Mouse (Mus musculus) midbrain, embryonic 11.5 days (tissue): ENCODE measurements around the gene Bcas3. TPM values are rescaled to one million over a fixed set of nuclear protein-coding genes. Genes with fewer than 3 reads are reported as not detected.

Experiments used
- ATAC-seq: fragments of 200-750 bp; cut with Nextera tagmentation; 2 replicates; pipeline ENCODE4 v1.8.0; 2017; ENCODE audit warnings: moderate TSS enrichment, moderate library complexity; ENCODE audit not compliant: low FRiP score
- DNase-seq: peaks from one replicate; pipeline ENCODE4 v3.0.0; 2015; ENCODE audit warnings: low spot score; ENCODE audit errors: missing footprints
- H3K27ac ChIP-seq: fragments of 300-500 bp; sonication (generic); 2 replicates; pipeline ENCODE4 v1.5.1; 2014; ENCODE audit warnings: low read depth, low read length
- H3K27me3 ChIP-seq: fragments of 300-500 bp; sonication (generic); 2 replicates; pipeline ENCODE4 v1.6.1; 2014; ENCODE audit warnings: mild to moderate bottlenecking, low read length, moderate library complexity, mixed read lengths; ENCODE audit not compliant: control insufficient read depth, insufficient read depth
- H3K36me3 ChIP-seq: fragments of 300-500 bp; sonication (generic); 2 replicates; pipeline ENCODE4 v1.6.1; 2014; ENCODE audit warnings: mild to moderate bottlenecking, low read length, moderate library complexity, mixed read lengths; ENCODE audit not compliant: control insufficient read depth, insufficient read depth
- H3K4me1 ChIP-seq: fragments of 300-500 bp; sonication (generic); 2 replicates; pipeline ENCODE4 v1.6.1; 2014; ENCODE audit warnings: low read length; ENCODE audit not compliant: control insufficient read depth, insufficient read depth
- H3K4me2 ChIP-seq: fragments of 300-500 bp; sonication (generic); 2 replicates; pipeline ENCODE4 v1.6.1; 2014; ENCODE audit warnings: mild to moderate bottlenecking, moderate library complexity
- H3K4me3 ChIP-seq: fragments of 300-500 bp; sonication (generic); 2 replicates; pipeline ENCODE4 v1.5.1; 2014; ENCODE audit warnings: low read depth, low read length
- H3K9ac ChIP-seq: fragments of 300-500 bp; sonication (generic); 2 replicates; pipeline ENCODE4 v1.6.1; 2014; ENCODE audit warnings: low read length
- H3K9me3 ChIP-seq: fragments of 300-500 bp; sonication (generic); 2 replicates; pipeline ENCODE4 v1.6.1; 2016; ENCODE audit warnings: low read length; ENCODE audit not compliant: control insufficient read depth
- WGBS: fragments of 180-500 bp; shearing (Covaris S2); extraction: QIAGEN DNeasy Blood & Tissue Kit; methylation state at CpG from one replicate; pipeline ENCODE4 v1.1.7; 2014; 5-methylcytosine and 5-hydroxymethylcytosine counted together
- polyA plus RNA-seq: library from polyadenylated mRNA; unstranded; fragments of >200 nt; fragmentation: Nextera tagmentation; extraction: Ambion mirVana; gene quantifications from 2 replicates; pipeline ENCODE4 v1.2.1, GENCODE M21; 2014

The Bcas3 gene
- polyA plus RNA-seq, 1 experiment from 2014 or later, result 30.2 TPM

- DNase-seq (peak; percentile 98), ATAC-seq (peak; percentile 72)
- peaks cover 83% of the 10 kb centered on the region for H3K27me3 ChIP-seq
- H3K9ac ChIP-seq, result 0 out of 2 replicates have a peak overlapping the region, but pooled peaks have one; percentile 33
- H3K36me3 ChIP-seq, result no peaks in the 10 kb centered on the region
- peak overlapping the region; percentile 22 for H3K4me3 ChIP-seq
- H3K4me1 ChIP-seq, result peaks cover 10% of the 10 kb centered on the region; the same call in 1 of the 2 replicates
- no peaks in the 10 kb centered on the region for H3K9me3 ChIP-seq
- no peak overlapping the region for H3K27ac ChIP-seq
- H3K4me2 ChIP-seq, result peak overlapping the region; percentile 47
- under 1% methylated on average over 32 of the region's 32 CpGs for WGBS
Observed at GRCm38 (mm10) chr11:85841980-85842379, 489.0 kb downstream of the Bcas3 start.

GRCm38 (mm10) chr11:85842596-85843346, 489.8 kb downstream of the Bcas3 start:
- peaks cover 10% of the 10 kb centered on the region; the same call in 1 of the 2 replicates for H3K4me1 ChIP-seq
- H3K9ac ChIP-seq, result peak overlapping the region; percentile 48; the same call in 1 of the 2 replicates
- no peak overlapping the region; the same call in 1 of the 2 replicates for H3K4me3 ChIP-seq
- no peaks in the 10 kb centered on the region for H3K9me3 ChIP-seq
- DNase-seq (peak; percentile 94), ATAC-seq (no peak)
- peak overlapping the region; percentile 82 for H3K4me2 ChIP-seq
- H3K36me3 ChIP-seq, result no peaks in the 10 kb centered on the region
- WGBS, result 3% methylated on average over 24 of the region's 24 CpGs
- no peak overlapping the region for H3K27ac ChIP-seq
- H3K27me3 ChIP-seq, result peaks cover 75% of the 10 kb centered on the region

GRCm38 (mm10) chr11:85843347-85843692, 490.4 kb downstream of the Bcas3 start:
- no peak overlapping the region for H3K27ac ChIP-seq
- H3K9ac ChIP-seq, result peak overlapping the region; percentile 48
- H3K4me3 ChIP-seq, result peak overlapping the region; percentile 46
- DNase-seq (peak; percentile 98), ATAC-seq (peak; percentile 47)
- no peaks in the 10 kb centered on the region for H3K36me3 ChIP-seq
- H3K4me2 ChIP-seq, result peak overlapping the region; percentile 82
- 0% methylated on average over 18 of the region's 18 CpGs for WGBS
- no peaks in the 10 kb centered on the region for H3K9me3 ChIP-seq
- peaks cover 72% of the 10 kb centered on the region for H3K27me3 ChIP-seq
- peaks cover 10% of the 10 kb centered on the region; the same call in 1 of the 2 replicates for H3K4me1 ChIP-seq

GRCm38 (mm10) chr11:85844144-85844965, 491.4 kb downstream of the Bcas3 start:
- Histone ChIP-seq H3K4me3 (peak overlapping the region; percentile 46), H3K4me2 (peak overlapping the region; percentile 82), H3K9ac (peak overlapping the region; percentile 48; the same call in 1 of the 2 replicates), H3K27ac (no peak overlapping the region), H3K36me3 (no peaks in the 10 kb centered on the region), H3K27me3 (peaks cover 65% of the 10 kb centered on the region), H3K4me1 (peaks cover 10% of the 10 kb centered on the region; the same call in 1 of the 2 replicates), H3K9me3 (no peaks in the 10 kb centered on the region)
- under 1% methylated on average over 53 of the region's 54 CpGs for WGBS
- DNase-seq, result peak; percentile 98
- peak; percentile 62 for ATAC-seq

GRCm38 (mm10) chr11:85844971-85845370, 492.0 kb downstream of the Bcas3 start:
- Histone ChIP-seq H3K36me3 (no peaks in the 10 kb centered on the region), H3K9me3 (no peaks in the 10 kb centered on the region), H3K4me3 (no peak overlapping the region), H3K9ac (no peak overlapping the region), H3K27ac (no peak overlapping the region), H3K4me1 (peaks cover 10% of the 10 kb centered on the region; the same call in 1 of the 2 replicates), H3K27me3 (peaks cover 59% of the 10 kb centered on the region), H3K4me2 (peak overlapping the region; percentile 82; the same call in 1 of the 2 replicates)
- no peak for ATAC-seq
- 32% methylated on average over 5 of the region's 5 CpGs for WGBS
- no peak for DNase-seq

GRCm38 (mm10) chr11:85845921-85846320, 493.0 kb downstream of the Bcas3 start:
- no peak overlapping the region for H3K27ac ChIP-seq
- H3K9me3 ChIP-seq, result no peaks in the 10 kb centered on the region
- no peak overlapping the region for H3K9ac ChIP-seq
- peaks cover 7% of the 10 kb centered on the region; the same call in 1 of the 2 replicates for H3K4me1 ChIP-seq
- DNase-seq (no peak), ATAC-seq (no peak)
- H3K36me3 ChIP-seq, result no peaks in the 10 kb centered on the region
- WGBS, result 47% methylated on average over 5 of the region's 5 CpGs
- H3K4me3 ChIP-seq, result no peak overlapping the region
- H3K4me2 ChIP-seq, result no peak overlapping the region
- peaks cover 49% of the 10 kb centered on the region for H3K27me3 ChIP-seq

- H3K4me3 ChIP-seq, result no peak overlapping the region
- no peak overlapping the region for H3K9ac ChIP-seq
- no peak overlapping the region for H3K4me2 ChIP-seq
- WGBS, result 60% methylated on average over 4 of the region's 4 CpGs
- H3K36me3 ChIP-seq, result no peaks in the 10 kb centered on the region
- peaks cover 43% of the 10 kb centered on the region for H3K27me3 ChIP-seq
- no peak overlapping the region for H3K27ac ChIP-seq
- no peak for DNase-seq
- H3K4me1 ChIP-seq, result peaks cover 7% of the 10 kb centered on the region; the same call in 1 of the 2 replicates
- no peaks in the 10 kb centered on the region for H3K9me3 ChIP-seq
- ATAC-seq, result no peak
Observed at GRCm38 (mm10) chr11:85846509-85846908, 493.5 kb downstream of the Bcas3 start.

GRCm38 (mm10) chr11:85849037-85849436, 496.1 kb downstream of the Bcas3 start:
- ATAC-seq (peak; percentile 70; the same call in 1 of the 2 replicates), DNase-seq (peak; percentile 95)
- H3K4me1 ChIP-seq, result no peaks in the 10 kb centered on the region
- no peaks in the 10 kb centered on the region for H3K9me3 ChIP-seq
- H3K4me2 ChIP-seq, result peak overlapping the region; percentile 52
- WGBS, result 3% methylated on average over 21 of the region's 21 CpGs
- H3K4me3 ChIP-seq, result peak overlapping the region; percentile 21; the same call in 1 of the 2 replicates
- H3K9ac ChIP-seq, result peak overlapping the region; percentile 48; the same call in 1 of the 2 replicates
- H3K27ac ChIP-seq, result no peak overlapping the region
- peaks cover 21% of the 10 kb centered on the region for H3K27me3 ChIP-seq
- no peaks in the 10 kb centered on the region for H3K36me3 ChIP-seq
